Mouse (Mus musculus) hindbrain, embryonic 15.5 days (tissue): ENCODE data around the gene Slc39a13. TPM values are rescaled to one million over a fixed set of nuclear protein-coding genes. Genes with fewer than 3 reads are reported as not detected.
"Not testable (repeated sequence)": the region's sequence is repeated elsewhere in the genome, so short reads cannot be mapped to it uniquely, and the experiment has no call there.

ENCODE experiments used
- ATAC-seq: fragments of 200-750 bp; cut with Nextera tagmentation; 2 replicates; pipeline ENCODE4 v1.8.0; 2017; ENCODE audit warnings: low read depth, moderate number of reproducible peaks, moderate TSS enrichment; ENCODE audit not compliant: low FRiP score
- H3K27ac ChIP-seq: fragments of 300-500 bp; sonication (generic); replicated peaks from 2 replicates; pipeline ENCODE4 v1.5.1; 2015; ENCODE audit warnings: mild to moderate bottlenecking, inconsistent platforms
- H3K27me3 ChIP-seq: fragments of 300-500 bp; sonication (generic); 2 replicates; pipeline ENCODE4 v1.6.1; 2015; ENCODE audit warnings: control low read depth, inconsistent platforms
- H3K36me3 ChIP-seq: fragments of 300-500 bp; sonication (generic); 2 replicates; pipeline ENCODE4 v1.6.1; 2015; ENCODE audit warnings: control low read depth, inconsistent platforms
- H3K4me1 ChIP-seq: fragments of 300-500 bp; sonication (generic); replicated peaks from 2 replicates; pipeline ENCODE4 v1.6.1; 2015; ENCODE audit warnings: control low read depth, inconsistent platforms
- H3K4me2 ChIP-seq: fragments of 300-500 bp; sonication (generic); 2 replicates; pipeline ENCODE4 v1.6.1; 2015; ENCODE audit warnings: moderate library complexity, mild to moderate bottlenecking, inconsistent platforms
- H3K4me3 ChIP-seq: fragments of 300-500 bp; sonication (generic); 2 replicates; pipeline ENCODE4 v1.5.1; 2015; ENCODE audit warnings: mild to moderate bottlenecking, inconsistent platforms
- H3K9ac ChIP-seq: fragments of 300-500 bp; sonication (generic); 2 replicates; pipeline ENCODE4 v1.6.1; 2015; ENCODE audit warnings: inconsistent platforms
- H3K9me3 ChIP-seq: fragments of 300-500 bp; sonication (generic); 2 replicates; pipeline ENCODE4 v1.6.1; 2016; ENCODE audit warnings: control low read depth, inconsistent platforms
- WGBS: fragments of 180-500 bp; shearing (Covaris S2); methylation state at CpG from one replicate; pipeline ENCODE4 v1.1.7; 2015; 5-methylcytosine and 5-hydroxymethylcytosine counted together
- polyA plus RNA-seq: library from polyadenylated mRNA; unstranded; fragments of >200 nt; fragmentation: Nextera tagmentation; extraction: Ambion mirVana; gene quantifications from 2 replicates; pipeline ENCODE4 v1.2.1, GENCODE M21; 2015

The Slc39a13 gene
- polyA plus RNA-seq, 1 experiment from 2014 or later = 34.5 TPM

- H3K27ac ChIP-seq = no peak overlapping the region
- no peaks in the 10 kb centered on the region for H3K36me3 ChIP-seq
- no peak for ATAC-seq
- WGBS = 13% methylated on average over 3 of the region's 3 CpGs
- H3K4me3 ChIP-seq = no peak overlapping the region
- H3K27me3 ChIP-seq = no peaks in the 10 kb centered on the region
- H3K9me3 ChIP-seq = no peaks in the 10 kb centered on the region
- no peaks in the 10 kb centered on the region for H3K4me1 ChIP-seq
- H3K9ac ChIP-seq = no peak overlapping the region
- H3K4me2 ChIP-seq = no peak overlapping the region
Measured at GRCm38 (mm10) chr2:91033000-91033399, 37.2 kb downstream of the Slc39a13 start.

GRCm38 (mm10) chr2:91031216-91031615, 39.0 kb downstream of the Slc39a13 start:
- 90% methylated on average over 4 of the region's 4 CpGs for WGBS
- no peaks in the 10 kb centered on the region for H3K27me3 ChIP-seq
- no peak overlapping the region for H3K4me3 ChIP-seq
- no peak for ATAC-seq
- H3K9me3 ChIP-seq = no peaks in the 10 kb centered on the region
- no peaks in the 10 kb centered on the region for H3K36me3 ChIP-seq
- H3K4me1 ChIP-seq = no peaks in the 10 kb centered on the region
- no peak overlapping the region for H3K9ac ChIP-seq
- H3K4me2 ChIP-seq = no peak overlapping the region
- no peak overlapping the region for H3K27ac ChIP-seq

GRCm38 (mm10) chr2:91027391-91028214, 42.6 kb downstream of the Slc39a13 start:
- 75% methylated on average over 9 of the region's 9 CpGs for WGBS
- Histone ChIP-seq H3K4me1 (no peaks in the 10 kb centered on the region), H3K4me3 (no peak overlapping the region), H3K27ac (no peak overlapping the region), H3K4me2 (no peak overlapping the region), H3K27me3 (no peaks in the 10 kb centered on the region), H3K9ac (no peak overlapping the region), H3K9me3 (no peaks in the 10 kb centered on the region), H3K36me3 (no peaks in the 10 kb centered on the region)
- no peak for ATAC-seq

GRCm38 (mm10) chr2:91026491-91026890, 43.7 kb downstream of the Slc39a13 start:
- WGBS = 94% methylated on average over 1 of the region's 1 CpGs

DNA sequence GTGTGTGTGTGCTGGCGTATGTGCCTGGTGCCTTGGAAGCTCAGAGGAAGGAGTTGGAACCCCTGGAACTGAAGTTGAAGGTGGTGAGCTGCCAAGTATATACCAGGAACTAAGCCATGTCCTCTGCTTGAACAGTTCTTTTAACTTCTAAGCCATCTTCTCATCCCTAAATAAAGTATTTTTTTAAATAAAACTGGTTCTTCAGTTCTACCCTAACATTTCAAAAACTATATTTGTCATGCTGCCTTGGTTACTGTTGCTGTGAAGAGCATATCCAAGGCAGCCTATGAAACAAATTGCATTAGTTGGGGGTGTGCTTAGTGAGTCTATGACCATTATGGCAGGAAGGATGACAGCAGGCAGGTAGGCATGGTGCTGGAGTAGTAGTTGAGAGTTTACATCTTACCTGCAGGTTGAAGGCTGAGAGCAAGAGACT, 45.1 kb downstream of the Slc39a13 start:
- no peak for ATAC-seq

More at GRCm38 (mm10) chr2:91026491-91026890, 43.7 kb downstream of the Slc39a13 start:
- Histone ChIP-seq H3K9me3 (no peaks in the 10 kb centered on the region), H3K4me2 (no peak overlapping the region), H3K4me1 (no peaks in the 10 kb centered on the region), H3K36me3 (no peaks in the 10 kb centered on the region), H3K27ac (no peak overlapping the region), H3K27me3 (no peaks in the 10 kb centered on the region), H3K9ac (no peak overlapping the region), H3K4me3 (no peak overlapping the region)
- ATAC-seq = no peak

DNA sequence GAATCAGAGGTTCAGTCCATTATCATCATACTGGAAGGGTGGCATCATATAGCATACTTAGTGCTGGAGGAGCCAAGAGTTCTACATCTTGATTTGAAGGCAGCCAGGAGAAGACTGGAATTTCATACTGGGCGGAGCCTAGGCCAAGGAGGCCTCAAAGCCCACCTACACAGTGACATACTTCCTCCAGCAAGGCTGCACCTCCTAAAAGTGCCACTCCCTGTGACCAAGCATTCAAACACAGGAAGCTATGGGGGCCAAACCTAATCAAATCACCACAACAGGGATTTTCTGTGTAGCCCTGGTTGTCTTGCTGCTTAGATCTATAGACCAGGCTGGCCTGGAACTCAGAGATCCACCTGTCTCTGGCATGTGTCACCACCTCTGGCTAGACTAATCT, 46.3 kb downstream of the Slc39a13 start:
- Histone ChIP-seq H3K27ac (no peak overlapping the region), H3K4me3 (no peak overlapping the region), H3K9ac (no peak overlapping the region), H3K36me3 (peaks cover 8% of the 10 kb centered on the region; the same call in 1 of the 2 replicates), H3K9me3 (no peaks in the 10 kb centered on the region), H3K27me3 (no peaks in the 10 kb centered on the region), H3K4me1 (no peaks in the 10 kb centered on the region), H3K4me2 (no peak overlapping the region)
- no peak for ATAC-seq
- WGBS = 97% methylated on average over 1 of the region's 1 CpGs

More for the DNA sequence above, 45.1 kb downstream of the Slc39a13 start:
- H3K9ac ChIP-seq = no peak overlapping the region
- no peaks in the 10 kb centered on the region for H3K9me3 ChIP-seq
- H3K4me3 ChIP-seq = no peak overlapping the region
- H3K4me2 ChIP-seq = no peak overlapping the region
- 73% methylated on average over 1 of the region's 1 CpGs for WGBS
- peaks cover 2% of the 10 kb centered on the region; the same call in 1 of the 2 replicates for H3K36me3 ChIP-seq
- H3K27me3 ChIP-seq = no peaks in the 10 kb centered on the region
- no peak overlapping the region for H3K27ac ChIP-seq
- no peaks in the 10 kb centered on the region for H3K4me1 ChIP-seq

- ATAC-seq = no peak
- Histone ChIP-seq H3K9me3 (no peaks in the 10 kb centered on the region), H3K4me2 (no peak overlapping the region), H3K27me3 (no peaks in the 10 kb centered on the region), H3K4me1 (no peaks in the 10 kb centered on the region), H3K9ac (no peak overlapping the region), H3K27ac (no peak overlapping the region), H3K36me3 (peaks cover 11% of the 10 kb centered on the region; the same call in 1 of the 2 replicates), H3K4me3 (no peak overlapping the region)
- 58% methylated on average over 2 of the region's 2 CpGs for WGBS
Measured at GRCm38 (mm10) chr2:91023131-91023530, 47.1 kb downstream of the Slc39a13 start.

DNA sequence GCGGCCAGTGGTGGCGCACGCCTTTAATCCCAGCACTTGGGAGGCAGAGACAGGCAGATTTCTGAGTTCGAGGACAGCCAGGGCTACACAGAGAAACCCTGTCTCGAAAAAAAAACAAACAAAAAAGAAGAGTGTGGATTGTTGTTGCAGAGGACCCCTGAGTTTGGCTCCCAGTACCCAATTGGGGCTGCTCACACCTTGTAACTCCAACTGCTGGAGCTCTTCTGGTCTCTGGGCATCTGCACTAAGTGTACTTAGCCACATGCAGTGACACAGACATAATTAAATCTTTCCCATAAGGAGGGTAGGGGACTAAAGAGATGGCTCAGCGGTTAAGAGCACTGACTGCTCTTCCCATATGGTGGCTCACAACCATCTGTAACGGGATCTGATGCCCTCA, 48.0 kb downstream of the Slc39a13 start:
- H3K36me3 ChIP-seq = peaks cover 13% of the 10 kb centered on the region; the same call in 1 of the 2 replicates
- H3K27ac ChIP-seq, H3K9ac ChIP-seq, H3K4me3 ChIP-seq, H3K27me3 ChIP-seq, H3K4me2 ChIP-seq, ATAC-seq, H3K4me1 ChIP-seq, H3K9me3 ChIP-seq: not testable (repeated sequence)
- 95% methylated on average over 7 of the region's 7 CpGs for WGBS

DNA sequence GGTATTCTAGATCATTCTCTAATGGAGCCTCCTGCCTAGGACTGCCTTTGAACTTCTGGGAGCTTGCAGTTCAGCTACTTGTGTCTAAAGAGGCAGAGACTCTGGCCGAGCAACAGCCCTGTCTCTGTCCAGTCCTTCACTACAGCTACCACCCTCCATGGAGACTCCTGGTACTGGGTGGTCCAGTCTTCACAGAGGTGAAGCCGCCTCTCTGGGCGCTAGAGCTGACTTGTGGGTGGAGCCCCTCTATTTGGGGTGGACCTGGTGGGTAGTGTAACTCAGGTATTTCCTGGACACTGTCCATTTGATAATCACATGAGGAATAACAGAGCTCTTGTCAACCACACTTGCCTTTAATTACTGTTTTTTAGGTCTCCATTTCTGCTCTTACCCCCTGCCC, 50.3 kb downstream of the Slc39a13 start:
- H3K27me3 ChIP-seq = no peaks in the 10 kb centered on the region
- H3K9ac ChIP-seq = no peak overlapping the region
- no peak for ATAC-seq
- H3K9me3 ChIP-seq = no peaks in the 10 kb centered on the region
- peaks cover 28% of the 10 kb centered on the region for H3K36me3 ChIP-seq
- no peak overlapping the region for H3K4me3 ChIP-seq
- WGBS = 96% methylated on average over 3 of the region's 3 CpGs
- no peak overlapping the region for H3K27ac ChIP-seq
- H3K4me1 ChIP-seq = no peaks in the 10 kb centered on the region
- H3K4me2 ChIP-seq = no peak overlapping the region

- no peak for ATAC-seq
Measured at GRCm38 (mm10) chr2:91018061-91018788, 52.0 kb downstream of the Slc39a13 start.

GRCm38 (mm10) chr2:91015386-91015785, 54.8 kb downstream of the Slc39a13 start:
- no peaks in the 10 kb centered on the region for H3K4me1 ChIP-seq
- H3K27me3 ChIP-seq = no peaks in the 10 kb centered on the region
- no peak overlapping the region for H3K4me2 ChIP-seq
- no peak overlapping the region for H3K27ac ChIP-seq
- 71% methylated on average over 4 of the region's 4 CpGs for WGBS
- H3K9me3 ChIP-seq = no peaks in the 10 kb centered on the region
- H3K36me3 ChIP-seq = peaks cover 65% of the 10 kb centered on the region
- H3K4me3 ChIP-seq = no peak overlapping the region
- no peak overlapping the region for H3K9ac ChIP-seq
- no peak for ATAC-seq

More at GRCm38 (mm10) chr2:91018061-91018788, 52.0 kb downstream of the Slc39a13 start:
- no peak overlapping the region for H3K27ac ChIP-seq
- H3K27me3 ChIP-seq = no peaks in the 10 kb centered on the region
- no peaks in the 10 kb centered on the region for H3K4me1 ChIP-seq
- no peaks in the 10 kb centered on the region for H3K9me3 ChIP-seq
- no peak overlapping the region for H3K4me2 ChIP-seq
- H3K4me3 ChIP-seq = no peak overlapping the region
- WGBS = 74% methylated on average over 8 of the region's 8 CpGs
- H3K36me3 ChIP-seq = peaks cover 45% of the 10 kb centered on the region
- no peak overlapping the region for H3K9ac ChIP-seq

DNA sequence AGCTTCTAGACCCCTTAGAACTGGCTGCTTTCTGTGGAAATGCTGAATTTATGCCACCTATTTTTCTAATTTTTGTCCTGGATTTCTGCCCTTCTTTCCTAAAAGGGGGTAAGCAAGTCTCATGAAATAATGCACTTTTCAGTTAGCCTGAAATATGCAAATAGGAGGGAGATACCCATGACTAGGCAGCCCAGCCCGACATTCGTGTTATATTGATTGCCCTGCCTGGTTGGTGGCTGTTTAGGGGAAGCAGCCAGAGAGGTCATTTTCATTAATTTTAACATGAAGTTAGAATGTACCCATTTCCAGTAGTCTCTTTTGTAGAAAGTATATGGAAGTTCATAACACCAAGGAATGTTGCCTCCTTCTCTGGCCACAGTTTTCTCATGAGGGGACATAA, 56.3 kb downstream of the Slc39a13 start:
- H3K4me2 ChIP-seq = no peak overlapping the region
- 86% methylated on average over 2 of the region's 2 CpGs for WGBS
- no peak overlapping the region for H3K27ac ChIP-seq
- ATAC-seq = no peak
- H3K36me3 ChIP-seq = peaks cover 71% of the 10 kb centered on the region
- no peak overlapping the region for H3K9ac ChIP-seq
- no peak overlapping the region for H3K4me3 ChIP-seq
- H3K4me1 ChIP-seq = no peaks in the 10 kb centered on the region
- H3K27me3 ChIP-seq = no peaks in the 10 kb centered on the region
- H3K9me3 ChIP-seq = no peaks in the 10 kb centered on the region
